Mouse (Mus musculus) heart, adult 8-10 months (tissue): ENCODE results near the gene Tmem125. TPM values are rescaled to one million over a fixed set of nuclear protein-coding genes. Genes with fewer than 3 reads are reported as not detected.
"Not testable (repeated sequence)": the region's sequence is repeated elsewhere in the genome, so short reads cannot be mapped to it uniquely, and the experiment has no call there.

Experiments
- DNase-seq: peaks from one replicate; pipeline ENCODE4 v3.0.0; 2022; ENCODE audit warnings: low spot score
- total RNA-seq, 4 experiments: library from RNA; stranded (reverse); gene quantifications; 2 replicates each; pipeline ENCODE4 v1.2.4; 2022

Gene Tmem125
- total RNA-seq, 4 experiments from 2014 or later: 0.12 to 0.23 TPM; not detected in 2

DNA sequence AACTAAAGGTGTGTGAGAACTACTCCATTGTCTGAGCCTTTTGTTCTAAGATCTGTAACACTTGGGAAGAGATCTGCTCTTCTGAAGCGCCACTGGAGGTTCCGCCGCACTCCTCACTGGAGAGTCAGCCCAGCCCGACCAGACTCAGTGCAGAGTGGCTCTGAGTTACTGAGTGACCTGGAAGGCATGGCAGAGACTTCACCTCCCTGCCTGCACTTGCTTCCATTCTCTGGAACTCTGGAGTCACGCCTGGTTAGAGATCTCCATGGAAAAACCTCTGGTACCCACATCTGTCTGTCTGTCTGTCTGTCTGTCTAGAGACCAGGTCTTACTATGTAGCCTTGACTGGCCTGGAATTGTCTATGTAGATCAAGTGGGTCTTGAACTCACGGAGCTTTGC lies 8.2 kb downstream of the Tmem125 start:
- DNase-seq: no peak

DNA sequence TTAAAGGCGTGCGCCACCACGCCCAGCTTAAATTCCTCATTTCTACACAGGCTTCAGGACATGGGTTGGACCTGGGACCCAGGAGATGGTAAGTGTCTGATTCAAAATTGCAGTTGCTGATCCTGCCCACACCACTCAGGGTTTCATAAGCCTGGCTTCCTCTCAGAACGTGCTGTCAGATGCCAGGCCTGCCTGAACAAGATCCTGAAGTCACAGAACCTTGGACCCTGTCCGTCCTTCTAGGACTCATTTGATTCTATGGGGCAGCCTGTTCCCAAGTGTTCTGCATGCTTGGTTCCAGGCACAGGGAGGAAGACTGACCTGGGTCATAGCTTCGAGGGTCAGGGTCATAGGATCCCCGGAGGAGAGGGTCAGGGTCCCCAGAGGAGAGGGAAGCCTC lies 10.2 kb downstream of the Tmem125 start:
- no peak for DNase-seq

DNA sequence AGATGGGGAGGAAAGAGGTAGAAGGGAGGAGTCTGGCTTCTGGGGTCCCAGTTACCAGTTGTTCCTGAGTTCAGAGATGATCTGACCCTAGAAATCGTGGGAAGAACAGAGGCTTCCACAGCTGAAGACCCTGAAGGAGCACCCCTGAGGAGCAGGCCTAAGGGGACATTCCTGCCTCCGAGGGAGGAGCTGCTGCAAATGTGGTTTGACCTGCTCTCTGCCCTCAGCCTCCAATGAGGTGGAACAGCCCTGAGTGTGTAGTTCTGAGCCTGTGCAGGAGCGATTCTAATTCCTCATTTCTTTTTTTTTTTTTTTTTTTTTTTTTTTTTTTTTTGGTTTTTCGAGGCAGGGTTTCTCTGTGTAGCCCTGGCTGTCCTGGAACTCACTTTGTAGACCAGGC lies 10.7 kb downstream of the Tmem125 start:
- DNase-seq: no peak

DNA sequence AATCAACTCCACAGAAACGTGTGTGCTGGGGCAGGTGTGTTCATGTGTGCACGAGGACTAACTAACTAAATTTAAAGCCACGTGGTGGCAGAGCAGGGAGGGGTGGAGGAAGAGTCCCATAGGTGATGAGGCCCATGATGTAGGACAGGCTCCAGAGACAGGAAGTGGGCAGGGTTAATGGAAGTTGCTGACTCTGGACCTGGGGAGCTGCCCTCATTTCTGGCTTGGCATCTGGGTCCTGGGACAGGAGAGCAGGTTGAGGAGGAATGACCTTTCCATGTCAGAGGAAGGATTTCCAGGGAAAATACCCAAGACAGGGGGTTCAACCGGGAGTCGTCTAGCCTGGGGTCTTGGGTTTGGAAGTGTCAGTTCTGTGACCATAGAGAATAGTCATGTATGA lies 11.2 kb downstream of the Tmem125 start:
- DNase-seq: no peak

DNA sequence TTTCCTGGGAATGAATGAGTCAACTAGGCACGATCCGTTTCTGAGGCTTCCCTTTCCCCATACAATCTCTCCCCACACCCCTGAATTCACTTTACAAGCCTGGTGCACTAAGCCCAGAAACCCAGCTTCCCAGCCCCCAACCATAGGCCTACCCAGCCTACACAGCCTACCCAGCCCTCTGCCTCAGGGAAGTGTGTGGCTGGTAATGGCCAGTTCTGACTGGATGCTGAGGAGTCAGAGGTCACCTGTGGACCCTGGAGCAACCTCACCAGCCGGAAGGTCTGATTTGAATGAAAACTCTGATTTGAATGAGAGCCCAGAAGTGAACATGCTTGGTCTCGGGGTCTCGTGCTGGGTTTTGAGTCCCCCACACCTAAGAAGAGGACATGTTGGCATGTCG lies 16.1 kb downstream of the Tmem125 start:
- no peak for DNase-seq

DNA sequence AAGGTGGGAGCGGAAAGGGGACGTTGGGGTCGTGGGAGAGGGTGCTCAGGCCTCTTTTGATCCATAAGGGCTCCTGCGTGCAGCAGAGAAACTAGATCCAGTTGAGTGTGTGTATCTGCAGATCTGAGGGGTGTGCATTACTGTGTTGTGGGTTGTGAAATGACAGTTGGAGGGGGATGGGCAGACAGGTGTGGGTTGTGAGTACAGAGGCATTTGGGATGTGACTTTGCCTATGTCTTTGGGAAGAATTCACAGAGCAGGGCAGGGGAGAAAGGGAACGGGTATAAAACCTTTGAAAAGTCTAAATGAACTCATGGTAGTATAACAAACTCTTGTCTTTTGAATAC lies 16.5 kb downstream of the Tmem125 start:
- DNase-seq: no peak

DNA sequence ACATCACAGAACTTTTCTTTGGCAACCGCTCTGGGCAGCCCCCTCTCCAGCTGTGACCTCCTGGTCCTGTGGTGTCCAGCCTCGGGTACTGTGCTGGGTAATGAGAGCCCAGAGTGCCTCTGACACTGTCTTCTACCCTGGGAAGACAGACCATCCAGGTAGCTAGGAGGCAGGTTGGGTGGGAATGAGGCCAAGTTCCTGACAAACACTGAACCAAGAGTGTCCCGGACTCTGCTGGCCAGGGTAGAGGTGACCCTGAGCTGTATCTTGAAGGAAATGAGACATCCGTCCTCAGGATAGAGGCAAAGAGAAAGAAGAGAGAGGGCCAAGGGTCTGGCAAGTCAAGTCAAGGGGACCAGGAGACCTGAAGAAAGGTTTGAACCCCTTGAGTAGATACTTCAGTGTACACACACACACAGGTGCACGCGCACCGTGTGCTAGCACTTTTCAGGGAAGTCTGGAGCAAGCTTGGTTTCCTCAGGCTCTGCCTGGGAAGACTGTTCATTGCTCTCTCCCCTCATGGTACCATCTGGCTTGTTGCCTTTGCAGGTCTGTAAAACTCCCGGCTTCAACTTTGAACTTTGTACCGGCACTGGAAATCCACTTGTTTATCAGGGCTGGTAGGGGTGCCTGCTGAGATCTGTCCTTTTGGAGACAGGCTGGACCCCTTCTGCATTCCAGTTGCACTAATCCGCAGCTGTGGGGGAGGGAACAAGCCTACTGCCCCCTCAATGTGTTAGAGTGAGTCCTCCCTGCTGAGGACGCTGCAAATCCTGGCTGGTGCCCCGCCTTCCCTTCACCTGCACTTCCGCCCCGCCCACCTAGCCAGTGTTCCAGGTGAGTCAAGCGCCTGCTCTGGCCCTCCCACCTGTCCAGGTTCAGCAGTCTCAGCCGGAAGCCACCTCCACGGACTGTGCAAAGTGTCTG lies 17.2 kb downstream of the Tmem125 start, which contains the start of gene 2610528J11Rik:
TSS of gene 2610528J11Rik (plus strand) at position 592 of the 927 bp plus-strand sequence.
- no peak for DNase-seq

DNA sequence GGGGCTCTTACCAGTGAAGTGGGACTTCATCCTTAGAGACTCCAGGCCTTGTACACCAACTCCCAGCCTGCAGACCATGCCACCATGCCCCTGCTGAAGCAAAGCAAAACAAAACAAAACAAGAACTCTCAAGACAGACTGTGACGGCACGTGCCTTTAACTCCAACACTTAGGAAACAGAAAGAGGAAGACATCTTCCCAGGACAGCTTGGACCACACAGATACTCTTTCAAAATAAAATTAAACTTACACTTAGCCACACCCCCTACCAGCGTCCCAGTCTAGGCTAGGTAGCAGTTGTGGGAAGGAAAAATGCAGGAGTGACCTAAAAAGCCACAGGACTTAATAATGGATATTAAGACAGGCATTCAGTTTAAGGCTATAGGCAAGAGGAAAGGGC lies 18.1 kb downstream of the Tmem125 start:
- DNase-seq: no peak

DNA sequence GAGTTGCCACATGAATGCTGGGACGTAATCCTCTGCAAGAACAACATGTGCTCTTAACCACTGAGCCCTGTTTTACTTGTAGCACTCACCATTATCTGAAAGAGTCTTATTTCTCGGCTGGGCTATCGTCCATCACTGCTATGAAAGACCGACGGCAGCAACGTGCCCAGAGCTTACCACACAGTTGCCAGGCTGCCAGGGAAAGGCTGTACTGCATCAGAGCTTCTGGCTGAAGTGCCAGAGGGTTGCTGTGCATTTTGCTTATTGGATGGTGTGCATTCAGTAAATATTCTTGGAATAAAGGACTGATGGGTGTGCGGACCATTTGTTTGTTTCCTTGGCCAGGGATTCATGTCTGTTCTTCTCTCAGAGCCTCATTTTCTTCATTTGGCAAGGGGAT lies 19.9 kb downstream of the Tmem125 start:
- DNase-seq: no peak

DNA sequence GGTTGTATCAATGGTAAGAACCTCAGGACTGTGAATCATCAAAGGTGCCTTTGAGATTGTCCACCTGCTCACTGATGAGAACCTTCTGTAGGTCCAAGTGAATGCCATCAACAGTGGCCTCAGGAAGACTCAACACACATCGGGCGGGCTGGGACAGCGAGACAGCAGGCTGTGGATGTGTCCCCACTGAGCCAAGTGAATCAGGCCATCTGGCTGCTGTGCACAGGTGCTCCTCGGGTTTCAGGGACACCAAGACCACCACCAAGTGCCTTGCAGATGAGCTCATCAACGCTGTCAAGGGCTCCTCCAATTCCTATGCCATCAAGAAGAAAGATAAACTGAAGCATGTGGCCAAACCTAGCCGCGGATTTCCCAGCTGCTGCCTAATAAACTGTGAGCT lies 21.6 kb downstream of the Tmem125 start:
- DNase-seq: no peak

DNA sequence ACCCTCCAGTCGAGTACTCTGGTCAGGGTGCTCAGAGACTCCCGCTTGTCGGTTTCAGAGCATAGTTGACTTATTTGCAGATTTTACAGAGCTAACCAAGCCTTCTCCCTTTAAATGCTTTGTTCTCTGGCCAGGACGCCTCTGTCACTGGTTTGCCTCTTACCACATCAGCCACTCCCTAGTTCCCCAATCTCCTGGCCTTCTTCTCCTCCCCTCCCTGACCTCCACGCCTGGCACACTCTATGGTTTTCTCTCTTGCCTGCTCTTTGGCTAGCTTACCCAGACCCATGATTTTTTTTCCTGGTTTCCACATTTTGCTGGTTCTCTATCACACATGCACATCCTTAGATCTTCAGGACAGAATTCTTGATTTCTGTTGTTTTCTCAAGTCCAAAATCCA lies 25.6 kb downstream of the Tmem125 start:
- DNase-seq: no peak

DNA sequence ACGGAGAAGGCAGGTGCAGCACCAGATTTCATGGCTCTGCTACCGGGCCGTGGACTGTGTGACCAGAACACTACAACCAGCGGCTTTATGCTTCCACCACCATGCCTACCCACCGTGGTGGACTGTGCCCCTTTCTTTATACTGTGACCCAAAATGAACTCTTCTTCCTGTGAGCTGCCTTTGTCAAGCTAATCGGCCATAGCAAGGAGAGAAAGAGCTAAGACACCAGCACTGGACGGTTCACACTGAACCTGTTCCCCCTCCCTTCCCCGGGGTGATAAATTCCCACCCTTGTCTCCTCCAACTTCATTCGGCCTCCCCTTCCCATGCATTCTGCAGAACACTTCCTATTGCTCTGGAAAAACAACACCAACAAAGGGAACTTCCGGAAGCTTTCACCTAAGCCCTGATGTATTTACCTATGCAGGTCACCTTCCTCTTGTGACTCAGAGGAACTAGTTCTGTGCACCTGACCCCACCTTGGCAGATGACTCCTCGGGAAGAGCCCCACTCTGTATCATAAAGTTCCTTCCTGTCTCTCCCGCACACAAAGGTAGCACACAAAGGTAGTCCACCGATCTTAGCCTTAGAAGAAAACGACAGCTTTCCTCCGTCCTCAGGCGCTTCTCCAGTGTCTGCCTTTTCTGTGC lies 26.2 kb downstream of the Tmem125 start:
- DNase-seq: no peak

DNA sequence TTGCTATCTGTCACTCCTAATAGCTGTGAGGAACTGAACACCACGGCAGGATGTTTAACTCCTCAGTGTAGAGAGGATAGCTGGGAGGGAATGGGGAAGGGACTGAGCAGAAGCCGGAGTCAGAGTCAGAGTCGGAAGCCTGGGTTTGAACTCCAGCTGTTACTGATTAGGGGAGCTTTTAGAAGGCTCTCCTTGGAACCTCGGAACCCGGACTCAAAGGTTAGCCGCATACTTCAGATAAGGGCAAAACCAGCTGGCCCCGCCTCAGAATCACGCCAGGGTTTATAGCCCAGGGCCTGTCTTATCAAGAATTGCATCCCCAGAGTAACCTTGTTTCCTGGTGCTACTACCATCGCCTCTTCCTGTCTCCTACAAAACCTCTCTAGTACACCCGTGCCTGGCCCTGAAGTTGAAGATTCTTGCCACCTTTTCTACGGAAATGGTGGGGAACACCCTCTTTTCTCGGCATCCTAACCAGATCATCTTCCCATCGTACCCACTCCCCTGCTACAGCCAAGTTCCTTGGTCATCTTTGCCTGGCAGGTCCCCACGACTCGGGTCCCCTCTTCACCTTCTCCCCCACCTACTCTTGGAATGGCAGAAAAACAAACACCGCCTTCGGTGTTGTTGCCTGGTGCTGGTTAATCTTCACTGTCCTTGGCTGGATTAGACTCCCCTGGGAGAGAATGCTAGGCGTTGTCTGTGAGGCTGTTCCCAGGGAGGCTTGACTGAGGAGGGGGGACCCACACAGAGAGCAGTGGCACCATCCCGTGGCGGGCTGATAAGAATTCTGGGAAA lies 26.9 kb downstream of the Tmem125 start:
- peak; percentile 39 for DNase-seq

DNA sequence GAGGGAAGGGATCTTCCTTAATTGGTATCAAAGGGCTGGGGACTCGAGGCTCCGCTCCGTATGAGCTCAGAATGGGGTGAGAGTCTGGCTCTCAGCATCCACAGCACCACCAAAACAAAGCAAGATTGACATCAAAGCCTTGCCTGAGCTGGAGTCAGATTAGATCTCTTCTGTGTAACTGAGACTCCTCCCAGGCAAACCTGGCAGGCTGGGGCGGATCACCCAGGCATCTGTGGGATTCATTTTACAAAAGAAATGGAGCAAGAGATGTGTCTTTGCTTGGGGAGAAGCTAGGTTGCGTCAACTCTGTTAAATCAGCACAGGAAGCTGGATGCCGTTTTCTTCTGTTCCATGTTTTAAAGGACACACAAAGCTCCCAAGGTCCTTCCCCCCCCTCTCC lies 34.8 kb downstream of the Tmem125 start:
- DNase-seq: peak; percentile 35

DNA sequence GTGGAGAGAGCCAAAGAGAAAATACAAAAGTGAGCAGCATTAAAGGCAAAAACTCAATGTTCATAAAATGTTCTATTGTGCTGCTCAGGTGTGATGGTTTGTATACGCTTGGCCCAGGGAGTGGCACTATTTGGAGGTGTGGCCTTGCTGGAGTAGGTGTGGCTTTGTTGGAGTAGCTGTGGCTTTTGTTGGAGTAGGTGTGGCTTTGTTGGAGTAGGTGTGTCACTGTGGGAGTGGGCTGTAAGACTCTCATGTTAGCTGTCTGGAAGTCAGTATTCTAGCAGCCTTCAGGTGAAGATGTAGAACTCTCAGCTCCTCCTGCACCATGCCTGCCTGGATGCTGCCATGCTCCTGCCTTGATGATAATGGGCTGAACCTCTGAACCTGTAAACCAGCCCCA lies 36.7 kb downstream of the Tmem125 start:
- DNase-seq: not testable (repeated sequence)

DNA sequence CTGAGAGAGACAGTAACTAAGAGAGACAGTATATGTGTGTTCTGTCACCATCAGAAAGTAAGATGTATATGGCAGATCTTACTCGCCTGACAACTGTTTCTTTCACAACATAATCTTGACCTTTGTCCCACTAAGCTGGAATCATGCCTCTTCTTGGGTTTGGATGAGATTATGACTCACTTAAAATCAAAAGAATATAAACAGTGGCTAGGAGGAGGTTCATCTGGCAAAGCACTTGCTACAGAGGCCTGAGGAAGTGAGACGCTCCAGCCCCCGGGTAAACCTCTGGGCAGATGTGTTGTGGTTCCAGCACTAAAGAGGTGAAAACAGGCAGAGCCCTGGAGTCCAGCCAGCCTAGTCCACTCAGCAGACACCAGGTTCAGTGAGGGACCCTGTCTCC lies 38.3 kb downstream of the Tmem125 start:
- peak; percentile 41 for DNase-seq

DNA sequence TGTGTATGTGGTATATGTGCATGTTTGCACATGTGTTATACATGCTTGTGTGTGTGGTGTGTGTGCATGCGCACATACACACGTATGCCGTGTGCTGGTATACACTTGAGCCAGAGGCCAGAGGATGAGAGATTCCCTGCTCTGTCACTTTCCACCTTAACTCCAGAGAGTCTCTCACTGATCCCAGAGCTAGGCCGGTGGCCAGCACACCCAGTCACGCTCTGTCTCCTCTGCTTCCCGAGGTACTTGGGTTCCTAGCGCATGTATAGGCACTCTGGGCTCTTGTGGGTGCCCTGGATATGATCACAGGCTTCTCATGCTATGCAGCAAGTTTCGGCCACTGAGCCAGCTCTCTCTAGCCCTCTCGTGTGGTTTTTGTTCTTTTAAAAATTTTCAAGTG lies 43.1 kb downstream of the Tmem125 start:
- DNase-seq: no peak

DNA sequence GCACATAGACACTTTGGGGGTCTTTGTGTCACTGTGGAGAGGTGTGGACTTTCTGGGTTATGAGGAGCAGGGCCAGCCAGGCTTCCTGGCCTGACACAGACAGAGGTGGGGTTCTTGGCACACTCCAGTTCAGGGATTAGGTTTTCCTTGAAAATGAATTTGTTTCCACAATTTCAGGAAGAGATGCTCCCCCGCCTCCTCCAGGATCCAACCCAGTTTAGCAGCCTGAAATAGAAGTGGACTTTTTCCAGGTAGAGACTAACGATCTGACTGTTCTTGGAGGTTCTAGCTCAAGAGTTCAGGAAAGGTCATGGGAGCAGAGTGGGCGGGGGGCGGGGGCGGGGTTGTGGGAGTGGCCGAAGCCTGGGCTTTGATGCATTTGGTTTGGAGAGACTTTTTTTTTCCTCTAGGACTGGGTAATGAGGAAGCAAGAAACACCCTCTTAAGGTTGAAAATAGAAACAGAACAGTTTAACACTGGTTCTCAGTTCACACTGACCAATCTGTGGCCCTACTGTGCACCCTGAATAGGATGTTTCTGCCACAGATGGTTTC lies 43.6 kb downstream of the Tmem125 start:
- peak; percentile 84 for DNase-seq
